Mouse (Mus musculus): ENCODE results near the gene Prr14.
"Not testable (repeated sequence)": the region's sequence is repeated elsewhere in the genome, so short reads cannot be mapped to it uniquely, and the experiment has no call there.

Gene Prr14

DNA sequence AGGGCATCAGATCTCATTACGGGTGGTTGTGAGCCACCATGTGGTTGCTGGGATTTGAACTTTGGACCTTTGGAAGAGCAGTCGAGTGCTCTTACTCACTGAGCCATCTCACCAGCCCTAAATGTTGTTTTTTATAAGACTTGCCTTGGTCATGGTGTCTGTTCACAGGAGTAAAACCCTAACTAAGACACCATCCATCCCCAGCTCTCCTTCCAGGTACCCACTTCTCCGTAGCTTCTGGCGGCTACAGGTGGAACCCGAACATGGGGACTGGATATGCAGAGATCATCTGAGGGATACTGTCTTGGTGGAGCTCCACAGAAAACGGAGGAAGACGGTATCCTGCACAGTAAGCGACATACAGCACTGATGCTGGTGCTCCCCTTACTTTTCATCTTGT, at the start of gene Prr14:
Prr14 (plus strand) TSS at position 301 of the 400 bp plus-strand sequence.
- DNase-seq (ENCODE audit: low spot score), result not testable (repeated sequence)

GRCm38 (mm10) chr7:127411418-127411817, 48.0 kb upstream of the Prr14 start:
- DNase-seq (ENCODE audit: low spot score), result no peak

DNA sequence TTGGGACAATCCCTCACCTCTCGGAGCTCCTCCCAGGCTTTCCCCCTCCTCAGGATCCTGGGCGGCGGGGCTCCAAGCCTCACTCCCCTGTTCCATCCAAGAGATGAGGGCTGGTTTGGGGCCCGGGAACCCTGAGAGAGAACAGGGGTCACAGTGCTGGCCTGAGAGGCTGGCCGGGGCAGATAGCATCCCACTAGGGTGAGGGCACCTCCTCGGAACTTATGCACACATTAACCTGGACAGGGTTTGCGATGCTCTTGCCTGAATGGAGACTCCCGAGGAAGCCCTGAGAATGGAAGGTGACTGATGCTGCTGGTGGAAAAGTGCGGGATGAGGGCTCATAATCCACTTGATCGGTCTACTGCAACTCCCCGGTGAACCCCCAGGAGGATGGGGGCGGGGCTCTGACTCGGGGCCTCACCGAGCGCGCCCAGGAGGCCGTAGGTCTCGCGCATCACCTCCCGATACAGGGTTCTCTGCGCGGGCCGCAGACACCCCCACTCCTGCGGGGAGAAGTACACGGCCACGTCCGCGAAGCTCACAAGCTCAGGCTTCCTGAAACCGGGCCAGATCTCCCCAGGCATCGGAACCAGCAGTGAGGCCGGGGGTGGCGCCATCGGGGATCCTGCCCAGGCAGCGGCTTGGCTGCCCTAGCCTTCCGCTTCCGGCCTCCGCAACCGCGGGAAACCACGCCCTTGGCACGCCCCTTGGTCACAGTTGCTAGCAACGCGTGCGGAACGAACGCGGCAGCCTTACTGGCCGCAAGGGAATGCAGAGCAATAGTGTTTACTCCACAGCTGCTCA, 37.8 kb upstream of the Prr14 start, which contains the start of gene Zfp688:
Zfp688 (minus strand) TSS at position 681 of the 804 bp plus-strand sequence.
- peak; percentile 97 for DNase-seq (ENCODE audit: low spot score)

DNA sequence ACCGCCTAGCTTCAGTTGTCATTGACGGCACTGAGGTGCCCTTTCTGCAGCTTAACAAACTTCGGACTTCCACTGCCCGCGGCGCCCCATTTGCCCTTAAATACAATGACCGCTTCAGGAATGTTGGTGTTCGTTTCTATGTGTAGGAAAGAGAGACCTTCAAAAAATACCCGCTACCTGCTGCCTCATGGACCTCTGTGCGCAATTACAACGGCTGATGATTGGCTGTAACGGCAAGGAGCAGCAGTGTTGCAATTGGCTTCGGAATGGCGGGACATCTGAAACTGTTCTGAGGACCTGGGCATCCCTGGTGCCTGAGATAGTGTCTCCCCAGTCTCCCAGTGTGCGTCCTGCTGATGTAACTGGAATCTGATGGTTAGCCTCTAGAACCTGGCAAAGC, 37.2 kb upstream of the Prr14 start:
- DNase-seq (ENCODE audit: low spot score), result no peak

DNA sequence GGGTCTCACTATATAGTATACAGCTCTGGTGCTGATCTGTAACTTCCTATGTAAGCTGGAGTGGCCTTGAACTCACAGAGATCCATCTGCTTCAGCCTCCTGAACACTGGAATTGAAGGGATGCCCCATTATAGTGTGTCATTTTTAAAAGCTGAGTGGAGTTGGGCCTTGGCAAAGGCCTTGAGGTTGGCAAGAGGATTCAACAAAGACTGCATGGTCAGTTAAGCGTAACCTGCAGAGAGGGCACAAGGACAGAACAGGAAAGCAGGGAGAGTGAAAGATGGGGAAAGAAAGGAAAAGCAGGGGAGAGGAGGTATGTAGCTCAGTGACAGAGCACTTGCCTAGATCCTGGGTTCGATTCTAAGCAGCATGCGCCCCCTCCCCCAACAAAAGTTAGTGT, 34.1 kb upstream of the Prr14 start:
- DNase-seq (ENCODE audit: low spot score), result no peak

- DNase-seq (ENCODE audit: low spot score), result no peak
Observed at GRCm38 (mm10) chr7:127425911-127426310, 33.5 kb upstream of the Prr14 start.

GRCm38 (mm10) chr7:127426354-127426753, 33.1 kb upstream of the Prr14 start:
- peak; percentile 71 for DNase-seq (ENCODE audit: low spot score)

DNA sequence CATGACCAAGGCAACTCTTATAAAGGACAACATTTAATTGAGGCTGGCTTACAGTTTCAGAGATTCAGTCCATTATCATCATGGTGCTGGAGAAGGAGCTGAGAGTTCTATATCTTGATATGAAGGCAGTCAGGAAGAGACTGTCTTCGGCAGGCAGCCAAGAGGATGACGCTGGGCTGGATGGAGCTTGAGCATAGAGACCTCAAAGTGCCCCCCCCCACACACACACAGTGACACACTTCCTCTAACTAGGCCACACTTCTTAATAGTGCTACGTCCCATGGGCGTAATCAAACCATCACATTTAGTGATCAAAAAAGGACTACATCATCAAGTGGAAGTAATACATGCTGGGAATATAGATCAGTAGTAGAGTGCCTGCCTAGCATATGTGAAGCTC, 24.2 kb upstream of the Prr14 start:
- no peak for DNase-seq (ENCODE audit: low spot score)

DNA sequence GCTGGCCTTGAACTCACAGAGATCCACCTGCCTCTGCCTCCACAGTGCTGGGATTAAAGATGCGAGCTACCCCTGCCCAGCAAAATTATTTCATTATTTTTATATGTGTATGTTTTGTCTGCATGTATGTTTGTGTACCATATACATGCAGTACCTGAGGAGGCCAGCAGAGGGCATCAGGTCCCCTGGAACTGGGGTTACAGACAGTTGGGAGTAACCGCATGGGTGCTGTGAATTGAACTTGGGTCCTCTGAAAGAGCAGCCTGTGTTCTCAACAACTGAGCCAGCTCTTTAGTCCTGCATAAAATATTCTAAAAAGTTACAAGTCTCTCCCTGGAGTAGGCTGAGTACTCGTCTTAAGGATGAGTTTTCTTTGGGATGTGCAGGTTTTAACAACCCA, 21.7 kb upstream of the Prr14 start:
- DNase-seq (ENCODE audit: low spot score), result no peak

- no peak for DNase-seq (ENCODE audit: low spot score)
Observed at GRCm38 (mm10) chr7:127443976-127444375, 15.4 kb upstream of the Prr14 start.

GRCm38 (mm10) chr7:127448521-127449300, 10.7 kb upstream of the Prr14 start, which contains the start of gene Zfp689:
TSS of gene Zfp689 (minus strand) at chr7:127449158.
- peak; percentile 97 for DNase-seq (ENCODE audit: low spot score)

GRCm38 (mm10) chr7:127449966-127450365, 9.4 kb upstream of the Prr14 start:
- DNase-seq (ENCODE audit: low spot score), result no peak

DNA sequence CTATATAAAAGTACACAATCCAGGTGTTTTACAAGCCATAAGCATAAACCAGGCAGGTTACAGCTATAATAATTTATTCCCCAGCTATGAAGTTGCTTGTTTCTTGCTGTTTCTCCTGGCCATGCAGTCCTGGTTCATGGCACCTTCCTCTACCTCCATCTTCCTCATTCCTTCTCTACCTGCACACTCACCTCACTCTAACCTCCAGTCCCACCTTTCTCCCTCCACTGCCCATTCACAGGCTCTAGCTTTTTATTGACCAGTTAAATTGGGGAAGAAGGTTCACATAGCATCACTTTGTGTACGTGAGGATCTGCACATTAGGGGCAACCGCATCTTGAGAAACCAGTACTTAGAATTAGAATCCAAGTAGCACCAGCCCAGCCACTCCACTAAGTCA, 6.4 kb upstream of the Prr14 start:
- DNase-seq (ENCODE audit: low spot score), result no peak

DNA sequence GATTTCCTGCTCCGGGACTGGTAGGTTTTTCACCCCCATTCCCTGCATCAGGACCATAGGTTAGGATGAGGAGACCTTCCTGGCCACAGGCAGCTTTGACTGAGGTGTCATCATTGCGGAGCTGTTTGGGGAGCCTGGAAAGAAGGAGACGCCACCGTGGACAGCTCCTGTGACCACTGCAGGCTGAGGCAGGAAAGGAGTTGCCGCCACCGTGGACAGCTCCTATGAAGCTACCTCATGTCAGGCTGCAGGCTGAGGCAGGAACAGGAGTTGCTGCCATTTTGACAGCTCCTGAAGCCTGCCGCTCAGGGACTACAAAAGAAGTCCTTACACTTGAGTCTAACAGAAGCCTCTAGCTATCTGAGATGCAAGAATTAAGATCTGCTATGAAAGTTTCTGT, 4.5 kb upstream of the Prr14 start:
- DNase-seq (ENCODE audit: low spot score), result no peak

- not testable (repeated sequence) for DNase-seq (ENCODE audit: low spot score)
Observed at GRCm38 (mm10) chr7:127458371-127459122, 864 bp upstream of the Prr14 start.

- no peak for DNase-seq (ENCODE audit: low spot score)
Observed at GRCm38 (mm10) chr7:127465191-127465590, 5.8 kb downstream of the Prr14 start.

DNA sequence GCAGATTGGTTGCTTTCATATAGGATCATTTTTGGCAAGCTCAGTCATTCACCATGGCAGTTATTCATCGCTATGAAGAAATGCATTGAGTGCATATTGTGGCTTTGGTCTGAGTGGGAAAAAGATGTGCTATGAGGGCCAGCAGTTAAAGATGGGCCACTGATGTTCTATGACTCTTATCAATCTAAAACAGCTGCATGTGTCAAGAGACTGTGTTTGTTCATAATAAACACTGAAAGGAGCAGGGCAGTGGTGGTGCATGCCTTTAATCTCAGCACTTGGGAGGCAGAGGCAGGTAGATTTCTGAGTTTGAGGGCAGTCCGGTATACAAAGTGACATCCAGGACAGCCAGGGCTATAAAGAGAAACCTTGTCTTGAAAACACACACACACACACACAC, 6.3 kb downstream of the Prr14 start:
- not testable (repeated sequence) for DNase-seq (ENCODE audit: low spot score)

- DNase-seq (ENCODE audit: low spot score), result no peak
Observed at GRCm38 (mm10) chr7:127466606-127467005, 7.2 kb downstream of the Prr14 start.

GRCm38 (mm10) chr7:127470011-127470715, 10.8 kb downstream of the Prr14 start:
- DNase-seq (ENCODE audit: low spot score), result peak; percentile 9

DNA sequence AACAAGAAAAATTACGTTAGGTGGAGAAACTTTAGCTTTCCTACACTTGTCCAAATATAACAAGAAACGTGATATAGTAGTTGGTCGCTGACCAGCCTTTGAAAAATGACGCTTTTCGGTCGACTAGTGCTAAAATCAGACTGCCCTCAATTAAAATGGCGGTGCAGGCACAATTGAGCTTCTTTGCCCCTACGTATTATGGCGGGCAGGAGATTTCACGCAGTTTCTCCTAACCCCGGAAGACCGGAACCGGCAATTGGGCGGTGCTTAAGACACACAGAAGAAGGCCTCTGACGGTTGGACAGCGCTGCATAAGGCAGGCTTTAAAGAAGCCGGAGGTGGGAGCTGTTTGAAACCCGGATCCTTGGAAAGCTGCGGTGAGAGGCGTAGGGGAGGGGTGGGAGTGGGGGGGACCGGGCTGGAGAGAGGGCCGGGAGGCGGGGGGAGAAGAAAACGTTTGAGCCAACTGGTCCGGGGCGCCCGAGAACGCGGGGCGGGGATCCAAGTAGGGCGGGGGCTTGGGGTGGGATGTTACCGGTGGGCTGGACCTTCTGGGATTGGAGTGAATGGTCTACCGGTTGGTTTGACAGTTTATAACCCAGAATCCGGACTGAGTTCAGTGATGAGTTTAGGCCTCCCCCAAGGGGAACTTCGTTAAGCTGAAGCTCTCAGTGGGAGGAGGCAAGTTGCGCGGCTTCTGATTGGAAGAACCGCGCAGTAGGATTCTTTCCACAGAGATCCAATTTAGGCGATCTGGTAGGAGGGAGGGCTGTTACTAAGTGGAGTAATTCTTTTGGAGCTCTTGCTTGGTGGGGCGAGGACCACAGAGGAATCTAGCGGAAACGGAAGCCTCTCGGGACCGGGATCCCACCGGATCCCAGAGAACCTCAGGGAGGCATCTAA, 11.6 kb downstream of the Prr14 start:
- peak; percentile 96 for DNase-seq (ENCODE audit: low spot score)

GRCm38 (mm10) chr7:127471646-127472010, 12.2 kb downstream of the Prr14 start:
- DNase-seq (ENCODE audit: low spot score), result no peak
